Mouse (Mus musculus) CH12.LX (cell line): ENCODE results near the gene Plcg2. TPM values are rescaled to one million over a fixed set of nuclear protein-coding genes. Genes with fewer than 3 reads are reported as not detected.

Source experiments
- DNase-seq: peaks from one replicate; pipeline ENCODE4 v3.0.0-alpha.2; 2013; ENCODE audit errors: extremely low read depth
- H3K27ac ChIP-seq: 2 replicates; pipeline ENCODE4 v1.5.1; 2012; ENCODE audit warnings: low read depth, mild to moderate bottlenecking, control low read depth, moderate library complexity; ENCODE audit not compliant: insufficient read depth
- H3K27me3 ChIP-seq: replicated peaks from 2 replicates; pipeline ENCODE3; 2012; ENCODE audit warnings: inconsistent platforms
- H3K36me3 ChIP-seq, 2 experiments: replicated peaks in 1 of 2; 2 replicates each; pipeline versions ENCODE3 to v1.6.1; 2012; ENCODE audit warnings: inconsistent platforms in 1 of 2, low read length in 1 of 2, mild to moderate bottlenecking in 1 of 2, mixed read lengths in 1 of 2, moderate library complexity in 1 of 2; ENCODE audit not compliant: control insufficient read depth in 1 of 2, insufficient read depth in 1 of 2
- H3K4me1 ChIP-seq, 2 experiments: 2 replicates each; pipeline ENCODE4 v1.6.1; 2012; ENCODE audit warnings: inconsistent platforms in 1 of 2, moderate library complexity in 1 of 2; ENCODE audit not compliant: insufficient read depth in 2 of 2, control insufficient read depth in 1 of 2
- H3K4me2 ChIP-seq: 2 replicates; pipeline ENCODE4 v1.6.1; 2012; ENCODE audit warnings: low read depth, mild to moderate bottlenecking, control low read depth; ENCODE audit not compliant: poor library complexity, insufficient read depth, severe bottlenecking
- H3K4me3 ChIP-seq, 3 experiments: fragments of 150-350 bp in 1 of 3; sonication (generic) in 1 of 3; replicated peaks in 1 of 3; 2 replicates each; pipeline versions ENCODE3 to v1.5.1; 2011 to 2012; ENCODE audit warnings: low read depth in 2 of 3, low read length in 2 of 3, mild to moderate bottlenecking in 2 of 3, moderate library complexity in 2 of 3, control low read depth in 1 of 3, improper control_type of control experiment in 1 of 3, inconsistent platforms in 1 of 3, mixed read lengths in 1 of 3; ENCODE audit not compliant: poor library complexity in 1 of 3
- H3K79me2 ChIP-seq: replicated peaks from 2 replicates; pipeline ENCODE4 v1.6.1; 2012; ENCODE audit warnings: mild to moderate bottlenecking, moderate library complexity; ENCODE audit not compliant: control insufficient read depth, poor library complexity, insufficient read depth, severe bottlenecking; ENCODE audit errors: extremely low read depth
- H3K9ac ChIP-seq: 2 replicates; pipeline ENCODE4 v1.6.1; 2012; ENCODE audit warnings: low read depth, mild to moderate bottlenecking, control low read depth, moderate library complexity; ENCODE audit not compliant: insufficient read depth
- H3K9me3 ChIP-seq: replicated peaks from 2 replicates; pipeline ENCODE3; 2012; ENCODE audit warnings: low read length, inconsistent platforms, mixed read lengths
- BHLHE40 ChIP-seq: IDR thresholded peaks from 2 replicates; pipeline ENCODE4 v1.6.1; 2011; ENCODE audit warnings: mild to moderate bottlenecking, low read depth, low read length, improper control_type of control experiment
- CHD1 ChIP-seq: IDR thresholded peaks from 2 replicates; pipeline ENCODE4 v1.6.1; 2012; ENCODE audit warnings: low read depth, low read length, improper control_type of control experiment, inconsistent platforms
- CTCF ChIP-seq, 2 experiments: IDR thresholded peaks in 1 of 2; conservative IDR thresholded peaks in 1 of 2; 2 replicates each; pipeline ENCODE4 v1.5.1; 2011 to 2012; ENCODE audit warnings: low read depth in 2 of 2, low read length in 2 of 2, improper control_type of control experiment in 1 of 2, inconsistent platforms in 1 of 2, mild to moderate bottlenecking in 1 of 2, moderate library complexity in 1 of 2
- EP300 ChIP-seq: IDR thresholded peaks from 2 replicates; pipeline ENCODE4 v1.6.1; 2011; ENCODE audit warnings: low read length, improper control_type of control experiment
- GABPA ChIP-seq: IDR thresholded peaks from 2 replicates; pipeline ENCODE4 v1.6.1; 2012; ENCODE audit warnings: low read depth, low read length, improper control_type of control experiment, inconsistent platforms; ENCODE audit not compliant: insufficient replicate concordance
- KAT2A ChIP-seq: IDR thresholded peaks from 2 replicates; pipeline ENCODE4 v1.6.1; 2012; ENCODE audit warnings: low read length, improper control_type of control experiment, inconsistent platforms; ENCODE audit not compliant: insufficient replicate concordance
- MAFK ChIP-seq: IDR thresholded peaks from 2 replicates; pipeline ENCODE4 v1.6.1; 2011; ENCODE audit warnings: low read length, improper control_type of control experiment; ENCODE audit not compliant: insufficient replicate concordance
- MEF2A ChIP-seq: IDR thresholded peaks from 2 replicates; pipeline ENCODE4 v1.6.1; 2014; ENCODE audit warnings: low read depth, mild to moderate bottlenecking, inconsistent platforms, low read length, improper control_type of control experiment, borderline replicate concordance
- MXI1 ChIP-seq: IDR thresholded peaks from 2 replicates; pipeline ENCODE4 v1.6.1; 2011; ENCODE audit warnings: mild to moderate bottlenecking, low read depth, low read length, improper control_type of control experiment
- MYC ChIP-seq: IDR thresholded peaks from 2 replicates; pipeline ENCODE4 v1.6.1; 2011; ENCODE audit warnings: low read depth, mild to moderate bottlenecking, improper control_type of control experiment, low read length
- NELFE ChIP-seq: IDR thresholded peaks from 2 replicates; pipeline ENCODE4 v1.6.1; 2011; ENCODE audit warnings: low read depth, low read length, improper control_type of control experiment
- POLR2AphosphoS2 ChIP-seq: IDR thresholded peaks from 2 replicates; pipeline ENCODE4 v1.6.1; 2011; ENCODE audit warnings: low read depth, low read length, improper control_type of control experiment
- SMC3 ChIP-seq: IDR thresholded peaks from 2 replicates; pipeline ENCODE4 v1.6.1; 2011; ENCODE audit warnings: low read depth, low read length, improper control_type of control experiment
- TBP ChIP-seq: conservative IDR thresholded peaks from 2 replicates; pipeline ENCODE4 v1.6.1; 2011; ENCODE audit warnings: low read depth, low read length, improper control_type of control experiment
- USF2 ChIP-seq: conservative IDR thresholded peaks from 2 replicates; pipeline ENCODE4 v1.6.1; 2011; ENCODE audit warnings: low read depth, low read length, improper control_type of control experiment
- ZNF384 ChIP-seq: IDR thresholded peaks from 2 replicates; pipeline ENCODE4 v1.6.1; 2012; ENCODE audit warnings: low read depth, low read length, improper control_type of control experiment, inconsistent platforms
- dilution Hi-C: fragments of 300-500 bp; cut with MboI; formaldehyde crosslinking; loops from 2 replicates; pipeline ENCODE4 v1.14.3; 2020; ENCODE audit warnings: low sequenced_read_pairs; ENCODE audit not compliant: extremely low pct_unique_long_range_greater_than_20kb, extremely low pct_ligation_motif_present
- in situ Hi-C: fragments of 300-500 bp; cut with MboI; formaldehyde crosslinking; loops from 3 replicates; pipeline ENCODE4 v1.14.3; 2019; ENCODE audit warnings: low sequenced_read_pairs, low pct_ligation_motif_present, low pct_unique_long_range_greater_than_20kb, mixed read lengths
- polyA plus RNA-seq: library from polyadenylated mRNA; unstranded; fragments of >175 nt; gene quantifications from 2 replicates; pipeline ENCODE4 v1.2.1, GENCODE M21; 2012; ENCODE audit warnings: low read depth; ENCODE audit not compliant: insufficient read length
- total RNA-seq, 2 experiments: library from RNA; depleted of rRNA; stranded (reverse); fragments of 300-350 nt in 1 of 2; fragments of >200 nt in 1 of 2; gene quantifications; 2 replicates each; pipeline ENCODE4 v1.2.3; 2012 to 2014

Gene Plcg2
- total and polyA plus RNA-seq, 3 experiments = 129 to 196 (median 194) TPM

DNA sequence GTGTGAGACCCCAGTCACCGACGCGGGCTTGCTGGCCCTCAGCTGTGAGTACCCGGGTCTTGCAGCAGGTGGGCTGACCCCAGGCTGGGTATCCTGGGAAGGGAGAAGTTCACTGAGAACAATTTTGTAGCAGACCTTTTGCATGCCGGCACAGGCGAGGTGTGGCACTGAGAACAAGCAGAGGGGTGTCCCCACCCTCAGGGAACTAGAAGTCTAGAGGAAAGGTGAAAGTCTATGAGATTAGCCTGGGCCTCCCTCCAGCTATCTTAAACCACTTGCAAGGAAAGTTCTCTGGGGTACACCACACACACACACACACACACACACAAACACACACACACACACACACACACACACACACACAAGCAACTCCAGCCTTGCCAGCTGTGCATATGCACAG, 42.4 kb upstream of the Plcg2 start:
- H3K4me1 ChIP-seq = peaks cover 5 to 12% of the 10 kb centered on the region in 2 experiments
- H3K9ac ChIP-seq = no peak overlapping the region
- dilution Hi-C loops (no loop called here), in situ Hi-C loops (no loop called here)
- no peak overlapping the region for H3K27ac ChIP-seq
- no peaks in the 10 kb centered on the region for H3K79me2 ChIP-seq
- no peak overlapping the region for H3K4me3 ChIP-seq
- no peaks in the 10 kb centered on the region for H3K27me3 ChIP-seq
- peaks cover 53 to 93% of the 10 kb centered on the region in 2 experiments for H3K36me3 ChIP-seq
- H3K4me2 ChIP-seq = no peak overlapping the region
- no peak for DNase-seq
- no peaks in the 10 kb centered on the region for H3K9me3 ChIP-seq
- no peak for TF ChIP-seq TBP

DNA sequence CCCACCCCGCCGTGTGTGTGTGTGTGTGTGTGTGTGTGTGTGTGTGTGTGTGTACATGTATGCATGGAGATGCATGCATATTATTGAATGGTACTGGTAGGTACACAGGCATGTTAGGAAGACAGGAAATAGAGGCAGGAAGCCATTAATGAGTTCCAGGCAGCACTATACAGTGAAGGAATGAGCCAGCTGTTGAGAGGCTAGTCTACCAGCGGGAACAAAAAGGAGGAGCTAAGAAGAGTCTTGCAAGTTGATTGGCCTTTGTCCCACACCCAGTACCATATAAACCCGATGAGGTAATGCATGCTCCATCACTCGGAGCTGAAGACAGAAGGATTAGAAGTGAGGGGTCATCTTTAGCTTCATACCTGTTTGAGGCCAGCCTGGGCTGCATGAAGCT, 39.7 kb upstream of the Plcg2 start:
- no peaks in the 10 kb centered on the region for H3K9me3 ChIP-seq
- no peak for DNase-seq
- no peaks in the 10 kb centered on the region for H3K79me2 ChIP-seq
- no peak overlapping the region for H3K27ac ChIP-seq
- dilution Hi-C loops = no loop called here
- TF ChIP-seq USF2 = no peak
- no peak for TF ChIP-seq BHLHE40
- TF ChIP-seq CTCF (conservative IDR thresholded peaks at IDR 0.05 in 1 of 2, IDR thresholded peaks at IDR 0.05 in 1 of 2; ENCODE audit: low read depth in 2 of 2, low read length in 2 of 2) = no peak
- TF ChIP-seq KAT2A = no peak
- TF ChIP-seq EP300 = no peak
- TF ChIP-seq POLR2AphosphoS2 = no peak
- TF ChIP-seq MAFK = no peak
- TF ChIP-seq NELFE = no peak
- TF ChIP-seq MEF2A = no peak
- TF ChIP-seq CHD1 = no peak
- no peak for TF ChIP-seq TBP
- no peak for TF ChIP-seq MYC
- no peak for TF ChIP-seq GABPA
- TF ChIP-seq MXI1 = no peak
- TF ChIP-seq ZNF384 = no peak
- no peak for TF ChIP-seq SMC3
- in situ Hi-C loops = no loop called here
- no peak overlapping the region for H3K4me3 ChIP-seq
- H3K36me3 ChIP-seq = peaks cover 37 to 75% of the 10 kb centered on the region in 2 experiments
- no peaks in the 10 kb centered on the region for H3K27me3 ChIP-seq
- H3K4me1 ChIP-seq = peaks cover 5 to 20% of the 10 kb centered on the region in 2 experiments
- H3K4me2 ChIP-seq = no peak overlapping the region
- H3K9ac ChIP-seq = no peak overlapping the region
